ENCODE assay signal across 1 mouse cellular context in genomic region chr1:187215181-187216116, GRCm38 (mm10).
TF ChIP-seq lines count a peak whose summit lies in the region.

Gene Spata17, minus strand, starts transcription at chr1:187215465.
Gene Gpatch2, plus strand, starts transcription at chr1:187215508.

TF ChIP-seq in CH12.LX, 34 proteins besides CTCF, POLR2A, EP300 and RAD21 (continued from another document):
- TF ChIP-seq PAX5 (IDR thresholded peaks at IDR 0.05; ENCODE audit: low read length) = no peak
- TF ChIP-seq SIN3A (IDR thresholded peaks at IDR 0.05; ENCODE audit: low read length) = peak; percentile 91
- TF ChIP-seq ETS1 (conservative IDR thresholded peaks at IDR 0.05; ENCODE audit: low read depth, low read length) = peak; percentile 23; the same call in 1 of the 2 replicates
- TF ChIP-seq JUN (IDR thresholded peaks at IDR 0.05; ENCODE audit: insufficient read depth, low read depth, low read length) = no peak
- no peak for TF ChIP-seq USF2 (conservative IDR thresholded peaks at IDR 0.05; ENCODE audit: low read depth, low read length)
- TF ChIP-seq MAFK (IDR thresholded peaks at IDR 0.05; ENCODE audit: insufficient replicate concordance, low read length) = no peak
- peak; percentile 94 for TF ChIP-seq ELF1 (IDR thresholded peaks at IDR 0.05; ENCODE audit: low read depth, low read length)
- no peak for TF ChIP-seq MAZ (IDR thresholded peaks at IDR 0.05; ENCODE audit: low read depth, low read length)
- TF ChIP-seq MAX (IDR thresholded peaks at IDR 0.05; ENCODE audit: low read length) = 0 out of 2 replicates have a peak, but pooled peaks have one; percentile 25
- no peak for TF ChIP-seq RCOR1 (conservative IDR thresholded peaks at IDR 0.05; ENCODE audit: low read depth, low read length)
- peak; percentile 28; the same call in 1 of the 2 replicates for TF ChIP-seq IRF4 (IDR thresholded peaks at IDR 0.05; ENCODE audit: low read depth, low read length)
- no peak for TF ChIP-seq ZMIZ1 (IDR thresholded peaks at IDR 0.05; ENCODE audit: low read depth, low read length)
- TF ChIP-seq MXI1 (IDR thresholded peaks at IDR 0.05; ENCODE audit: low read depth, low read length) = peak; percentile 92
- TF ChIP-seq USF1 (IDR thresholded peaks at IDR 0.05; ENCODE audit: low read depth, low read length) = no peak
- no peak for TF ChIP-seq E2F4 (IDR thresholded peaks at IDR 0.05; ENCODE audit: insufficient replicate concordance, low read depth, low read length)
- no peak for TF ChIP-seq SMC3 (IDR thresholded peaks at IDR 0.05; ENCODE audit: low read depth, low read length)
- no peak for TF ChIP-seq MYC (IDR thresholded peaks at IDR 0.05; ENCODE audit: low read depth, low read length)
- peak; percentile 99 for TF ChIP-seq CHD1 (IDR thresholded peaks at IDR 0.05; ENCODE audit: low read depth, low read length)
- TF ChIP-seq KAT2A (IDR thresholded peaks at IDR 0.05; ENCODE audit: insufficient replicate concordance, low read length) = no peak
- TF ChIP-seq JUND (conservative IDR thresholded peaks at IDR 0.05; ENCODE audit: low read depth, low read length) = no peak
- peak; percentile 54 for TF ChIP-seq BHLHE40 (IDR thresholded peaks at IDR 0.05; ENCODE audit: low read depth, low read length)
- TF ChIP-seq GABPA (IDR thresholded peaks at IDR 0.05; ENCODE audit: insufficient replicate concordance, low read depth, low read length) = no peak
- no peak for TF ChIP-seq ZKSCAN1 (IDR thresholded peaks at IDR 0.05; ENCODE audit: borderline replicate concordance, low read depth, low read length)
- TF ChIP-seq MEF2A (IDR thresholded peaks at IDR 0.05; ENCODE audit: borderline replicate concordance, low read depth, low read length) = peak; percentile 35; the same call in 1 of the 2 replicates
- TF ChIP-seq ZNF384 (IDR thresholded peaks at IDR 0.05; ENCODE audit: low read depth, low read length) = no peak
- peak; percentile 80 for TF ChIP-seq HCFC1 (IDR thresholded peaks at IDR 0.05; ENCODE audit: low read depth, low read length)
- TF ChIP-seq ZC3H11A (IDR thresholded peaks at IDR 0.05; ENCODE audit: low read depth, low read length) = no peak
- TF ChIP-seq UBTF (IDR thresholded peaks at IDR 0.05; ENCODE audit: low read depth, low read length) = no peak
- no peak for TF ChIP-seq NRF1 (IDR thresholded peaks at IDR 0.05; ENCODE audit: low read depth, low read length)
